Mouse (Mus musculus): ENCODE results near the gene Slc37a4. TPM values are rescaled to one million over a fixed set of nuclear protein-coding genes. Genes with fewer than 3 reads are reported as not detected.
"Not testable (repeated sequence)": the region's sequence is repeated elsewhere in the genome, so short reads cannot be mapped to it uniquely, and the experiment has no call there.

Gene Slc37a4
- 18.8 and 19.4 TPM in 2 replicates for polyA plus RNA-seq (2016; fragmentation: Nextera tagmentation; extraction: Ambion mirVana)

DNA sequence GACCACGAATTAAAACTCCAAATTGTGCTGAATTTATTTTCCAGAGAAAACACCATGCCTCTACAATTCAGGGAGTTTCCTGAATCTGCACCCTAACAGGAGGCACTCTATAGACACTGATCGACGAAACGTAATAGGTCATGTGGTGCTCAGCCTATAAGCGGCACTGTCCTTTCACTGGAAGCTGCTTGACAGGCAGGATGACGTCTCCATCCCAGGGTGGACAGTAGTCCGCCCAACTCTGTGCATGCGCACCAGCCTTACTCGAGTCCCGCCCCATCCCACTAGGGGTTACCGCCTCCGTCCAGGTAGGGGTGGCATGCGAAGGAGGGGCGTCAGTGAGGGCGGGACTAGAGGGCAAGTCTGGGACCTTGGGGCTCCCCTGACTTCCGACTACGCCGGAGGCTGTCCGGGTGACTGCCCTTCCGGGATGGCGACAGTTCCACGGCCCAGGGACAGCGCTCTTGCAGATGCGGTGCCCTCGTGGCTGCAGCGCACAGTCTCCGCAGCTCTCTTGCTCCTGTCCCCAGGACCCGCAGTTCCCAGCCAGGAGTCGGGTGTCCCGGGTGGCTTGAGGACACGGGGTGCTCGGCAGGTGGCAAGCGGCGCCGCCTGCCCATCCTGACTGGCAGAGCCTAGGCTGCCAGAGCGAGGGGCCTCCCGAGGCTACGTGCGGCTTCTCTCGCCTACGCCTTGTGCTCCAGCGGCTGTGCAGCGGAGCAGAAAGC is at the start of gene Slc37a4:
TSS of gene Slc37a4 (plus strand) at position 169 of the 728 bp plus-strand sequence.
- Histone ChIP-seq H3K9me3 (no peaks in the 10 kb centered on the region), H3K36me3 (replicated peaks) (peaks cover 47% of the 10 kb centered on the region), H3K4me3 (peak within 1 kb of the TSS; percentile 84), H3K27ac (peak within 1 kb of the TSS; percentile 91), H3K27me3 (ENCODE audit: poor library complexity, severe bottlenecking) (no peaks in the 10 kb centered on the region), H3K4me1 (peaks cover 37% of the 10 kb centered on the region)
- DNase-seq (ENCODE audit: extremely low spot score, low spot score), result peak; percentile 91
- WGBS, result under 1% methylated on average over 43 of the region's 43 CpGs

DNA sequence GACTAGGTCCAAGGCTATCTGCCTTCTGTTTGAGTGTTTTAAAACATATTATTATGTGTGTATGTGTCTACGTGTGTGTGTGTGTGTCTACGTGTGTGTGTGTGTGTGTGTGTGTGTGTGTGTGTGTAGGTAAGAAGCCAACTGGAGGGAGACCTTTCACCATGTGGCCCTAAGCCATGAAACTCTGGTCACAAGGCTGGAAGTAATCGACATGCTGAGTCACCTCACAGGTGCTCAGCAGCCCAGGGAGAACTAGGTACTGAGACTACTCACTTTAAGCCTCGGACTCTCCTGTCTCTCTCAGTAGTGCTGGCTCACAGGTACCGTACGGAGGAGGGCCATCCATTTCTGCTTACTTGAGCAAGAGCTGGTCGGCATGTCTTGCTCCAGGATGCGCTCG is 49.5 kb upstream of the Slc37a4 start:
- H3K36me3 ChIP-seq (replicated peaks), result peaks cover 68% of the 10 kb centered on the region
- DNase-seq (ENCODE audit: extremely low spot score, low spot score), result no peak
- WGBS, result 89% methylated on average over 9 of the region's 9 CpGs
- H3K27ac ChIP-seq, result no peak overlapping the region
- no peak overlapping the region for H3K4me3 ChIP-seq
- no peaks in the 10 kb centered on the region for H3K9me3 ChIP-seq
- H3K27me3 ChIP-seq (ENCODE audit: poor library complexity, severe bottlenecking), result no peaks in the 10 kb centered on the region
- H3K4me1 ChIP-seq, result peaks cover 22% of the 10 kb centered on the region

DNA sequence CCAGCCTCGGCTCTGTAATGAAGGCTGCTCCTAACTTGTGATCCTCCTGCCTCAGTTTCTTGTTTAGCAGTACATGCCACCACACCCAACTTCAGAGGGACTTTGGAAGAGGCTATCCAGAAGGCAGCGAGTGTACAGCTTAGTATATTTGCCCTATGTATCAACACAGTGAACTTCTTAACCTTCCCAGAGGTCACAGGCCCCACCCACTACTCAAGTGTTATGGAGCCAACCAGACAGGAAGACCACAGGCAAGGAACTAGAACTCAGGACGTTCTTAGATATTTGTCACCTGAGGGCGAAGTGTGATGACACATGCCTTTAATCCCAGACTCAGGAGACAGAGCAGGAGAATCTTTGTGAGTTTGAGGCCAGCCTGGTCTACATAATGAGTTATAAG is 49.0 kb upstream of the Slc37a4 start:
- H3K4me3 ChIP-seq, result no peak overlapping the region
- WGBS, result 89% methylated on average over 4 of the region's 4 CpGs
- peaks cover 18% of the 10 kb centered on the region for H3K4me1 ChIP-seq
- DNase-seq (ENCODE audit: extremely low spot score, low spot score), result no peak
- no peaks in the 10 kb centered on the region for H3K27me3 ChIP-seq (ENCODE audit: poor library complexity, severe bottlenecking)
- H3K9me3 ChIP-seq, result no peaks in the 10 kb centered on the region
- no peak overlapping the region for H3K27ac ChIP-seq
- H3K36me3 ChIP-seq (replicated peaks), result peaks cover 72% of the 10 kb centered on the region

DNA sequence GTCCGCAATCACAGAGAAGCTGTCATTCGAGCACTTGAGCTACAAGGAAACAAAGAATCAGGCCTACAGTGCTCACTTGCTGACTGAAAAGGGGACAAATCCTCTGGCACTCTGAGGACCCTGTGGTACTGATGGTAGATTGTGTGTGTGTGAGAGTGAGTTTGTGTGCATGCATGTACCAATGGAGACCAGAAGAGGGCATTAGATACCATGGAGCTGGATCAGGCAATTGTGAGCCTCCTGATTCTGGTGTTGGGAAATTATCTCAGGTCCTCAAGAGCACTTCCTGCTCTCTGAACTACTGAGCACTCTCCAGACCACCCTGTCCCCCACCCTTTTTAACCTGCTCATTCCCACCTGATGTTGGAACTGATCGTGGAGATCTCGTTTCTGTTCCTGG is 48.1 kb upstream of the Slc37a4 start:
- WGBS, result 95% methylated on average over 4 of the region's 4 CpGs
- Histone ChIP-seq H3K9me3 (no peaks in the 10 kb centered on the region), H3K27me3 (ENCODE audit: poor library complexity, severe bottlenecking) (no peaks in the 10 kb centered on the region), H3K36me3 (replicated peaks) (peaks cover 81% of the 10 kb centered on the region), H3K4me1 (peaks cover 9% of the 10 kb centered on the region), H3K27ac (no peak overlapping the region), H3K4me3 (no peak overlapping the region)
- DNase-seq (ENCODE audit: extremely low spot score, low spot score), result no peak

DNA sequence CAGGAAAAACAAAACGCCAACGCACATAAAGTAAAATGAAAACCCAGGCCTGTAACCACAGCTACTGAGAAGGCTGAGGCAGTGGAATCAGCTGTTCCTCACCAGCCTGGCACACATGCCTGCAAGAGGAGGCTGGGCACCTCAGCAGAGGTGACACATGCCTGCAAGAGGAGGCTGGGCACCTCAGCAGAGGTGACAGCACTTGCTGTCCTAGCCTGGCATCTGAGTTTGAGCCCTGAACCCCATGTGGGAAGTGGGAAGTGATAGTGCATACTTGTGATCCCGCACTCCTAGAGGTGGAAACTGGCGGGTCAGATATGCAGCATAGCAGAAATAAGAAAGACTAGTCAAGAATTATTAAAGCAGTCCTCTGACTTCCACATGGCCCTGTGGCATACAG is 45.3 kb upstream of the Slc37a4 start:
- Histone ChIP-seq H3K27me3 (ENCODE audit: poor library complexity, severe bottlenecking) (no peaks in the 10 kb centered on the region), H3K9me3 (no peaks in the 10 kb centered on the region), H3K4me1 (no peaks in the 10 kb centered on the region), H3K4me3 (no peak overlapping the region), H3K36me3 (replicated peaks) (peaks cover 100% of the 10 kb centered on the region), H3K27ac (no peak overlapping the region)
- WGBS, result 93% methylated on average over 4 of the region's 4 CpGs
- DNase-seq (ENCODE audit: extremely low spot score, low spot score), result no peak

DNA sequence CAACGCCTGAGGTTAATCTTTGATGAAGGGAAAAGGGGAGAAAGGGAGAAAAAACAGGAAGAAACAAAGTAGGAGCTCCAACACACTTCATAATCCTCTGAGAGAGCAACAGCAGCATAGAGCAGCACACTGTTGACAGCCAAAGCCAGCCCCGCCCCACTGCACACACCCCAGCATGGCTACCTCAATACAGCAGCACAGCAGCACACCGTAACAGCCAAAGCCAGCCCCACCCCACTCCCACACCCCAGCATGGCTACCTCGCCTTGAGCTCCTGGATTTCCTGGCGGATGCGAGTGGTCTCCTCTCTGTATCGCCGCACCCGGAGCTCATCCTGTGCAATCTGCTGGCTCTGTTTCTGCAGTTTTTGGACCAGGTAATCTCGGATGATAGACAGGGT is 44.3 kb upstream of the Slc37a4 start:
- Histone ChIP-seq H3K4me3 (no peak overlapping the region), H3K27me3 (ENCODE audit: poor library complexity, severe bottlenecking) (no peaks in the 10 kb centered on the region), H3K27ac (no peak overlapping the region), H3K9me3 (no peaks in the 10 kb centered on the region), H3K36me3 (replicated peaks) (peaks cover 100% of the 10 kb centered on the region), H3K4me1 (no peaks in the 10 kb centered on the region)
- DNase-seq (ENCODE audit: extremely low spot score, low spot score), result no peak
- 92% methylated on average over 10 of the region's 10 CpGs for WGBS

DNA sequence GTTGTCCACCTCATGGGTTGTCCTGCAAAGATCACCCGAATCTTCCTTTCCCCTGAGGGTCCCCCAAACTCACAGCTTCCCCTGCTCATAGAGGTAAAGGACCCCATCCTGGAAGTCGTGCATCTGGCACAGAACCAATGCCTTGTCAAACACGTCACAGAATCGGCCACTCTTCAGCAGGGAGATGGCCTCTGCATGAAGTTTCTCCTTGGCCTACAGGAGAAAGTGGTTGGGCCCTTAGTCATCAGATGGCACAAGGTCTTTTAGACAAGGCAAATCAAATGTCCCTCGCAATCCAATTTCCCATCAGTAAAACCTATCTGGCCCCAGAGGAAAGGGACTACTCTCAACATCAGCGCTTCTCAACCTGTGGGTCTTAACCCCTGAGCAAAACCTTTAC is 43.5 kb upstream of the Slc37a4 start:
- H3K27ac ChIP-seq, result no peak overlapping the region
- no peak for DNase-seq (ENCODE audit: extremely low spot score, low spot score)
- 94% methylated on average over 6 of the region's 6 CpGs for WGBS
- no peaks in the 10 kb centered on the region for H3K27me3 ChIP-seq (ENCODE audit: poor library complexity, severe bottlenecking)
- H3K4me1 ChIP-seq, result no peaks in the 10 kb centered on the region
- peaks cover 100% of the 10 kb centered on the region for H3K36me3 ChIP-seq (replicated peaks)
- H3K4me3 ChIP-seq, result no peak overlapping the region
- no peaks in the 10 kb centered on the region for H3K9me3 ChIP-seq

DNA sequence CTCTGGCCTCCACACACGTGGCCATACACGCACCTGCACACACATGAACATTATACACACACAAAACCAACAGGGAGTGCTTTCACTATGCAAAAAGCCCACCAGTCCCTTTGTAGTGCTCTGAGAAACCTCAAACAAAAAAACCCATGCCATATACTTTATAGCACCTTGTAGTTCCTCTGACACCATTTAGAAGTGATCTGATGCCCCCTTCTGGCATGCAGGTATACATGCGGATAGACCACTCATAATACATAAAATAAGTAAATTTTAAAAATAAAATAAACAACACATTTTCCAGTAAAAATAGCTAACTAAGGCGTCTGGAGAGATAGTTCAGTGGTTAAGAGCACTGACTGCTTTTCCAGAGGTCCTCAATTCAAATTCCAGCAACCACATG is 39.4 kb upstream of the Slc37a4 start:
- no peak overlapping the region for H3K27ac ChIP-seq
- WGBS, result 76% methylated on average over 4 of the region's 4 CpGs
- no peaks in the 10 kb centered on the region for H3K27me3 ChIP-seq (ENCODE audit: poor library complexity, severe bottlenecking)
- no peaks in the 10 kb centered on the region for H3K9me3 ChIP-seq
- peaks cover 8% of the 10 kb centered on the region for H3K4me1 ChIP-seq
- no peak overlapping the region for H3K4me3 ChIP-seq
- no peak for DNase-seq (ENCODE audit: extremely low spot score, low spot score)
- H3K36me3 ChIP-seq (replicated peaks), result peaks cover 76% of the 10 kb centered on the region

DNA sequence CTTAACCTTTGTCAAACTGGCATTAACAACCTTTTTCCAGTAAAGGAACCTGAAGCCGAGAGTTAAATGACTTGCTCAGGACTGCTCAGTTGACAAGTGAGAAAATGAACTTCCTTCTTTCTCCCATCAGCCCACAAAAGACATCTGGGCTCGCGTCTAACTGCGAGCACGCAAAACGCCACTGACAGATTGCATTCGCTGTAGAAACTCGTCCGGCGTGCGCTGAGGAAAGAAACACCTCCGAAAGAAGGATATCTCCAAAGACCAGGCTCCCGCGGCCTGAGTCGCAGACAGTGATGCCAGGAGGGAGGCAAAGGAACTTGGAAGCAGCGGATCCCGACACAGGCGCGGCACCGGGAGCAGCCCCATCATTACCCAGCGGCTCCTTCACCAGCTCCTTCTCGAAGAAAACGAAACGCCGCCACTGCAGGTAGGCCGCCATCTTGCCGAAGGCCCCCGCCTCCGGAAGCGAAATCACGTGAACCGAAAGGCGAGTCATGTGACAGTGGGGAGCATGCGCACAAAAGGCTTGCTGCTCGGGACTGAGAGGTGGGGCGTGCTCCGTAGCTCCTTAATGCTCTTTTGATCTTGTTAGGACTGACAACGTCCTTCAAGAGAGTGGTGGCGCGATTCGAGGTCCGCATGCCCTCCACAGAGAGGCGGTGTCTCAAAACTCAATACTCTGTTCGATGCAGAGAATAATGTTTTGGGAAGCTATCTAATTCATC is 35.3 kb upstream of the Slc37a4 start, which contains the start of gene Vps11:
TSS of gene Vps11 (minus strand) at position 481 of the 728 bp plus-strand sequence.
- Histone ChIP-seq H3K36me3 (replicated peaks) (peaks cover 35% of the 10 kb centered on the region), H3K9me3 (no peaks in the 10 kb centered on the region), H3K27me3 (ENCODE audit: poor library complexity, severe bottlenecking) (no peaks in the 10 kb centered on the region), H3K27ac (peak within 1 kb of the TSS; percentile 83), H3K4me3 (peak within 1 kb of the TSS; percentile 89), H3K4me1 (peaks cover 8% of the 10 kb centered on the region)
- DNase-seq (ENCODE audit: extremely low spot score, low spot score), result peak; percentile 97
- WGBS, result under 1% methylated on average over 44 of the region's 44 CpGs

DNA sequence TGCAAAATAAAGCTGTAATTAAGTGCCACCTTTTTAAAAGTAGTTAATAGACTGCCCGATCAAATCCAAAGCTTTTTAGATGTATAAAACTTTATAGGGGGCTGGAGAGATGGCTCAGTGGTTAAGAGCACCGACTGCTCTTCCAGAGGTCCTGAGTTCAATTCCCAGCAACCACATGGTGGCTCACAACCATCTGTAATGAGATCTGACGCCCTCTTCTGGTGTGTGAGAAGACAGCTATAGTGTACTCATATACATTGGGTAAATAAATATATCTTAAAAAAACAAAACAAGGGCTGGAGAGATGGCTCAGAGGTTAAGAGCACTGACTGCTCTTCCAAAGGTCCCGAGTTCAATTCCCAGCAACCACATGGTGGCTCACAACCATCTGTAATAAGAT is 34.7 kb upstream of the Slc37a4 start:
- not testable (repeated sequence) for H3K27me3 ChIP-seq (ENCODE audit: poor library complexity, severe bottlenecking); DNase-seq (ENCODE audit: extremely low spot score, low spot score); H3K4me1 ChIP-seq; H3K9me3 ChIP-seq
- 44% methylated on average over 4 of the region's 4 CpGs for WGBS
- H3K36me3 ChIP-seq (replicated peaks), result peaks cover 29% of the 10 kb centered on the region
- H3K27ac ChIP-seq, result peak overlapping the region; percentile 83
- H3K4me3 ChIP-seq, result peak overlapping the region; percentile 89

DNA sequence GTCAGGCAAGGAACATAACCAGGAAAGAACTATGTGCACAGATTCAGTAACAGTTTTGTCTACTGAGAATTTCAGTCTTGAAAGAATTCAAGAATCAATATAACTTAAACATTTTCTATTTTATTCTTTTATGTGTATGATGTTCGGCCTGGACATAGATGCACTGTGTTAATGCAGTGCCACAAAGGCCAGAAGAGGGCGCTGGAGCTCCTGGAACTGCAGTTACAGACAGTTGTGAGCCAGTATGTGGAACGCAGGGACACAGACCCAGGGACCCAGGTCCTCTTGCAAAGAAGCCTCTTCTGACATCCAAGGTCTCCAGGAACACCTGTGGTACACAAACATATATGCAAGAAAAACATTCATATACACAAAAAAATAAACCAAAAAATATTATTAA is 32.2 kb upstream of the Slc37a4 start:
- H3K27ac ChIP-seq, result no peak overlapping the region
- H3K36me3 ChIP-seq (replicated peaks), result peaks cover 5% of the 10 kb centered on the region
- no peak overlapping the region for H3K4me3 ChIP-seq
- H3K27me3 ChIP-seq (ENCODE audit: poor library complexity, severe bottlenecking), result no peaks in the 10 kb centered on the region
- no peaks in the 10 kb centered on the region for H3K9me3 ChIP-seq
- WGBS, result 60% methylated on average over 3 of the region's 3 CpGs
- no peak for DNase-seq (ENCODE audit: extremely low spot score, low spot score)
- H3K4me1 ChIP-seq, result peaks cover 8% of the 10 kb centered on the region

DNA sequence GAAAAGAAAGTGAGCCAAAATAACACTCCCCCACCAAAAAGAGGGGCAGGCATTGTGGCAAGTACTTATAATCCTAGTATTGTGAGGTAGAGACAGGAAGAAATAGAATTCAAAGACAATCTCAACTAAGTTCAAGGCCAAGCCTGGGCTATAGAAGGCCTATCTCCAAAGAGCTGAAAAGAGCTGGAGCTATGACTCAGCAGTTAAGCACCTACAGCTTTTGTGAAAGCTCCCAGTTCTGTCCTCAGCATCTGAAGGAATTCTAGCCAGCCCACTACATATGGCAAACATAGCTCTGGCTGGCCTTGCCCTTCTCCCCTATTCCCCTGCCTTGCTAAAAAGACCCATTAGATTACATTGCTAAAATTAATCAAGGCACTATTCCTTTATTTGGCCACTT is 23.3 kb upstream of the Slc37a4 start:
- Histone ChIP-seq H3K27me3 (ENCODE audit: poor library complexity, severe bottlenecking) (no peaks in the 10 kb centered on the region), H3K27ac (no peak overlapping the region), H3K9me3 (no peaks in the 10 kb centered on the region), H3K4me1 (peaks cover 8% of the 10 kb centered on the region), H3K4me3 (no peak overlapping the region), H3K36me3 (replicated peaks) (no peaks in the 10 kb centered on the region)
- no peak for DNase-seq (ENCODE audit: extremely low spot score, low spot score)

DNA sequence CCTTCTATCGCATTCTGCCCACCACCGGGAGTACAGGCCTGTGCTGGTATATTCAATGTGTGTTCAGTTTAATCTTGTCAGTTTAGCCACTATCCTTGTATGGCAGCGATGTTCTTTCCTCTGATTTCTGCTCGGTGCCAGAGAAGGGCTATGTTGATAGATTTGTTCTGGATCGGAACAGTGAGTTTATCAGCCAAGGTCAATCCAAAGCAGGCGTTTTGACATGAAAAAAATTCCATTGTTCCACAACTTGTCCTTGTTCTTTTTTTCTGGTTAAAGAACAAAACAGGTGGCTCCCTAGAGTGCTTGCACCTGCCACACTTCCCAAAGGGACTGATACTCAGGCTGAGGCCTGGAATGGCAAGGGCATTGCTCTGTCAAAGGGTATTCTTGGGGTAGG is 20.5 kb upstream of the Slc37a4 start:
- H3K27me3 ChIP-seq (ENCODE audit: poor library complexity, severe bottlenecking), result no peaks in the 10 kb centered on the region
- WGBS, result 91% methylated on average over 6 of the region's 6 CpGs
- H3K4me3 ChIP-seq, result no peak overlapping the region
- H3K4me1 ChIP-seq, result peaks cover 26% of the 10 kb centered on the region
- peaks cover 8% of the 10 kb centered on the region for H3K36me3 ChIP-seq (replicated peaks)
- H3K27ac ChIP-seq, result no peak overlapping the region
- DNase-seq (ENCODE audit: extremely low spot score, low spot score), result no peak
- no peaks in the 10 kb centered on the region for H3K9me3 ChIP-seq
